Mouse (Mus musculus) kidney, postnatal 10 days (tissue): Measurements from ENCODE around the gene Sephs2.

Source experiments
- DNase-seq: peaks from one replicate; pipeline ENCODE4 v3.0.0; 2021; ENCODE audit warnings: mixed read lengths

The Sephs2 gene

GRCm38 (mm10) chr7:127232622-127233367 lies 41.1 kb downstream of the Sephs2 start, which contains the start of the genes Zfp553 and Sept1:
TSS of gene Zfp553 (plus strand) at chr7:127233061.
TSS of gene Sept1 (minus strand) at chr7:127233130.
- DNase-seq = peak; percentile 91

GRCm38 (mm10) chr7:127231826-127232621 lies 41.8 kb downstream of the Sephs2 start:
- no peak for DNase-seq

GRCm38 (mm10) chr7:127231376-127231775 lies 42.5 kb downstream of the Sephs2 start:
- no peak for DNase-seq

- DNase-seq = peak; percentile 90
Measured at GRCm38 (mm10) chr7:127228615-127229303, 45.1 kb downstream of the Sephs2 start.

- no peak for DNase-seq
Measured at GRCm38 (mm10) chr7:127225147-127225995, 48.5 kb downstream of the Sephs2 start.

- no peak for DNase-seq
Measured at GRCm38 (mm10) chr7:127224616-127225015, 49.2 kb downstream of the Sephs2 start.

- DNase-seq = no peak
Measured at GRCm38 (mm10) chr7:127223515-127224478, 50.1 kb downstream of the Sephs2 start.

- DNase-seq = no peak
Measured at GRCm38 (mm10) chr7:127223106-127223505, 50.7 kb downstream of the Sephs2 start.
